Mouse (Mus musculus): ENCODE measurements around the gene Chst13. TPM values are rescaled to one million over a fixed set of nuclear protein-coding genes. Genes with fewer than 3 reads are reported as not detected.

The Chst13 gene
- total RNA-seq, 2 experiments from 2014 or later, result not detected

DNA sequence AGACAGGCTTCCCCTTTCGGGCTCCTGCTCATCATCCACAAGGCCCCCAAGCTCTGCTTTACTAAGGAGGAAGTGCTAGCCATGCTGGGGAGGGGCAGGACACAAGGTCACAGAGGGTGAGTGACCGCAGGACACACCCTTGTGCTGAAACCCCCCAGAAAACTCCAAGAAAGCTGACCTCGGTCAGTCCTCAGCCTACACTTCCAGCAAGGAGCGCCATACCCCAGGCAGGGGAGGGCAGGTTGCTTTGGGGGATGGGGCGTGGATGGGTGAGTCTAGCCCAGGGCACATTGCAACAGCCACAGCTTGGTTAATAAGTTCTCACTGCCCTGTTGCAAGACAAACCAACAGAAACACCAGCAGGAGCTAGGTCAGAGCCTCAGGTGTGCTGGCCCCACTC lies 4.6 kb downstream of the Chst13 start:
- no peak for DNase-seq (ENCODE audit: low spot score in 2 of 2)

DNA sequence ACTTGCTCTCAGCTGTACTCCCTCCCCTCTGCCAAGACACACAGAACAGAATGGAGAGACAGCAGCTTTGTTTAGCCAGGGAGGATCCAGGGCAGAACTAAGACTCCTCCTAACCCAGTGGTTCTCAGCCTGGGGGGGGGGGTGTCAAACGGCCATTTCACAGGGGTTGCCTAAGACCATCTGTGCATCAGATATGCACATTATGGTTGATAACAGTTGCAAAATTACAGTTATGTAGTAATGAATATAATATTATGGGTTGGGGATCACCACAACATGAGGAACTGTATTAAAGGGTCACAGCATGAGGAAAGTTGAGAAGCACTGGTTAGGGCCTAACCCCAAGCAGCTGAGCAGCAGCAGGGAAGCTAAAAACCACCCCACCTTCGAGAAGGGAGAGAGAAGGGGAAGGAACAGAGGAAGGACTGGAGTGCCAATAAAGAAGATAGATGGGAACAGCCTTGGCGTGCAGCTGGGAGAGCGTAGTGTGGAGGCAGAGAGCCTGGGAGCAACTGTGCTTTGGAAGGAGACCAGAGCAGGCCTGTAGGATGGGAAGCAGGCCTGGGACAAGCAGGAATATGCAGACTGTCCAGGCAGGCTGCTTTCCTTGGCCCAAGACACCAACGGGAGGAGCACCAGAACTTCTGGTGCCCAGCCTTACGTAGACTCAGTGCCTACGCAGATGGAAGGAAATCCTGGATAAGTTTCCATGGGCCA lies 5.4 kb downstream of the Chst13 start:
- no peak for DNase-seq (ENCODE audit: low spot score in 2 of 2)

- DNase-seq (ENCODE audit: low spot score in 2 of 2), result no peak
Measured at GRCm38 (mm10) chr6:90319019-90319418, 6.0 kb downstream of the Chst13 start.

DNA sequence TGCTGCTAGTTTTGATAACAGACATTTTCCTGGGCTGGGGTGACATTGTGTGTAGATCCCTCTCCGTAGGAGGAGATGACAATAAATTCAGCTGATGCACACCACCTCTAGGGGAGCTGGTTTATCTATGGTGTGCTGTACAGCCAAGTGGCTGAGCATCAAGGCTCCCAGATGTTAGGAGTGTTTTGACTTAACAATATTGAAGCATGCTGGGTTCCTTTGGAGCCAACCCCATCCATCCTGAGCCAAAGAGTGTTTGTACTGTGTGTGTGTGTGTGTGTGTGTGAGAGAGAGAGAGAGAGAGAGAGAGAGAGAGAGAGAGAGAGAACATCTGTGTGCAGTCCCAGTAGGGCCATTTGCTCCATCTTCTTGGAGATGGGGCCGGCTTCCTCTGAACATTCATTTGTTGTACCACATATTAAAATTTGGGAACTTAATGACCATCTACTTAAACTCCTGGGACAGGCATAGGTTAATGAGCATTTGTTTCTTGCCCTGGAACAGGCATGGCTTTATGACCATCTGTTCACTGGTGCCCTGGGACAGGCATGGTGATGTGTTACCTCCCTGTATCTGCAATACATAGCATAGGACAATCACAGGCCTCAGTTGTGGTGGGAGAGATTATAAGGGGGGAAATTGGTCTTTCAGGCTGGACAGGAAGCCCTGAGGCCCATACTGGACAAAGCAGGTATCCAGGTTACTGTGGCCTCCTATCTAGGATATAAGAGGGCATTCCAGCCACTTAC lies 7.3 kb downstream of the Chst13 start:
- no peak for DNase-seq (ENCODE audit: low spot score in 2 of 2)

DNA sequence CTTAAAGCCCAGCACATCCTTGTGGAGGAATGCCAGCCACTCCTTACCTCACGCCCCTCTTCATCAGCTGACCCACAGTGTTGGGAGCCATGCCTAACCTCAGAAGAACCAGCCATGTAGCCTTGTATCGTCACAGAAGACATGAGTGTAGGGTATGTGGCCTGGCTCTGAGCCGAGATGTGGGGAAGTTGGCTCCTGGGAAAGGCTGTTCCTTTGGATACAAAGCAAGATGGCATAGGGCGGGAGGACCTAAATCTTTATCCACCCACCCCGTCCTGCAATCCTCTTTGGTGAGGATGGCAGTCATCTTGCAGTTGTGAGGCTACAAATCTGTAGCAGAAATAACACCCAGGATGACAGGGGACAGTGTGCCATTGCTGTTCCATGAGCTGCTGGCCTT lies 9.0 kb downstream of the Chst13 start:
- DNase-seq (ENCODE audit: low spot score in 2 of 2), result peak in 1 of 2 experiments; percentile 12

- no peak for DNase-seq (ENCODE audit: low spot score in 2 of 2)
Measured at GRCm38 (mm10) chr6:90308839-90309778, 15.9 kb downstream of the Chst13 start.

GRCm38 (mm10) chr6:90306315-90306975 lies 18.5 kb downstream of the Chst13 start:
- DNase-seq (ENCODE audit: low spot score in 2 of 2), result no peak

GRCm38 (mm10) chr6:90300919-90301318 lies 24.1 kb downstream of the Chst13 start, which contains the start of gene BC048671:
TSS of gene BC048671 (plus strand) at chr6:90301219.
- no peak for DNase-seq (ENCODE audit: low spot score in 2 of 2)

DNA sequence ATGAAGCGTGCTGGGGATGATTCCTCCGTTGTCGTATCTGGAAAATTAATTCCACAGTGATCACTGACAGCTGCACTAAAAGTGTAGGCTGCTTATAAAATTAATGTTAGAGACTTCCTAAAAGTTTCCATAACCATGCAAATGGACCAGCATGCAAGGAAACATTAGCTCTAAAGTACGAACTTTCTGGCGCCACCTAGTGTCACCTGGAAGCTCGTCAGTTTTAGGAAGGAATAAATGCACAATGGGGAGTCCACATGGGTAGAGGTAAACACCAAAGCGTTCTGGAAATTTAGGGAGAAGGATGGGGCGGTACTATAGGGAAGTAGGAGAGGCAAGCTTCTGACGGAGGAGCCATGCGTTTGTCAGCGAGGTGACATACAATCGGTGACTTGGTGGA lies 36.7 kb downstream of the Chst13 start:
- peak in 1 of 2 experiments; percentile 6 for DNase-seq (ENCODE audit: low spot score in 2 of 2)

Other genes with a start within 250 kb of the Chst13 start
- not detected for gene Vmn1r49, start 246.7 kb downstream of the Chst13 start, total RNA-seq (2021)
- not detected for gene Vmn1r50, start 223.8 kb downstream of the Chst13 start, total RNA-seq (2021)
- not detected for gene Vmn1r51, start 202.6 kb downstream of the Chst13 start, total RNA-seq (2021)
- gene Vmn1r52, start 150.4 kb downstream of the Chst13 start, total RNA-seq (2021), result not detected
- gene V1ra8, start 122.4 kb downstream of the Chst13 start, total RNA-seq (2021), result not detected
- not detected for gene Vmn1r53, start 100.7 kb downstream of the Chst13 start, total RNA-seq (2021)
- not detected for gene Vmn1r54, start 78.9 kb downstream of the Chst13 start, total RNA-seq (2021)
- gene BC048671, start 24.0 kb downstream of the Chst13 start, total RNA-seq (2021), result not detected
- under 1 TPM; 0.10 to 0.13 TPM for gene Uroc1, start 8.1 kb upstream of the Chst13 start, total RNA-seq (2021)
- gene Zxdc, start 44.3 kb upstream of the Chst13 start, total RNA-seq (2021), result 10 to 100 TPM; 33.0 to 43.5 TPM
- gene Cfap100, start 103.6 kb upstream of the Chst13 start, total RNA-seq (2021), result under 1 TPM; 0.48 to 0.99 TPM
- 10 to 100 TPM; 32.2 to 52.2 TPM for gene Klf15, start 137.4 kb upstream of the Chst13 start, total RNA-seq (2021)
- gene Aldh1l1, start 161.2 kb upstream of the Chst13 start, total RNA-seq (2021), result 100 to 1,000 TPM; 180 to 197 TPM

Measured in adrenal gland, adult 18-20 months (tissue).